Mouse (Mus musculus) adrenal gland, postnatal 14 days (tissue): Measurements from ENCODE around the gene Rabep1. TPM values are rescaled to one million over a fixed set of nuclear protein-coding genes. Genes with fewer than 3 reads are reported as not detected.

ENCODE experiments used
- DNase-seq: peaks from one replicate; pipeline ENCODE4 v3.0.0; 2021; ENCODE audit warnings: mixed read lengths
- total RNA-seq: library from RNA; stranded (reverse); gene quantifications from 2 replicates; pipeline ENCODE4 v1.2.3, GENCODE M21; 2021

Gene Rabep1
- total RNA-seq, 1 experiment from 2014 or later: 109 TPM

DNA sequence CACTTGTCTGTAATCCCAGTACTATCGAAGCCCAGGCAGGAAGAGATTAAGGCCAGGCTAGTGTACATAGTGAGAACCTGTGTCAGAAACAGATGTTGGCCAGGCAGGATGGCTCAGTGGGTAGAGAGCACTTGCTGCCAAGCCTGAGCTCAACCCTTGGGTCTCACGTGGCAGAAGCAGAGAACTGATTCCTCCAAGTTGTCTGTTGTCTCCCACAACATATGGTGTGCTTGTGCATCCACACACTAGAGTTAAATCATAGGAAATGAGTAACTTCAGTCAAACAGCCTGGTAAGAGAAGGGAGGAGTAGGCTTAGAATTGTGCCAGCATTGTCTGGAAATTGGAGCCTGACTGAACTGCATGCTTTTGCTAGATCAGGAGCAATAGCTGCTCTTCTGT lies 130.6 kb downstream of the Rabep1 start:
- no peak for DNase-seq

DNA sequence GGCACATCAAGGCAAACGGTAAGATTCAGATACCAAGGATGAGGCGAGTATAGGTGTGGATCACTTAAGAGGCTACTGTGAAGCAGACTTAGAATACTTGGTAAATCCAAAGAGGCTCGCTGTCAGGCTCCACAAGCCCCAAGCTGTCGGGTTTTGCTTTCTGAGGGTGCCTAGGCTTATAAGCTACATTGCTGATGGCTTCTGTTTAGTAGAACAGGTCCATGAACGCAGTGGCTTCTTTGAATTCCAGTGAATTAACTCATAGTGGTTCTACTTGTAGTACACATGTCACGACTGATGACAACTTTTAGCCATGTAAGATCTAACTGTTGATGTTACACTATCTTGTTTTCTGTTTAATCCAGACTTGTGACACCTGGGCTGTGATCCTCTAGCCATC lies 132.7 kb downstream of the Rabep1 start:
- no peak for DNase-seq

DNA sequence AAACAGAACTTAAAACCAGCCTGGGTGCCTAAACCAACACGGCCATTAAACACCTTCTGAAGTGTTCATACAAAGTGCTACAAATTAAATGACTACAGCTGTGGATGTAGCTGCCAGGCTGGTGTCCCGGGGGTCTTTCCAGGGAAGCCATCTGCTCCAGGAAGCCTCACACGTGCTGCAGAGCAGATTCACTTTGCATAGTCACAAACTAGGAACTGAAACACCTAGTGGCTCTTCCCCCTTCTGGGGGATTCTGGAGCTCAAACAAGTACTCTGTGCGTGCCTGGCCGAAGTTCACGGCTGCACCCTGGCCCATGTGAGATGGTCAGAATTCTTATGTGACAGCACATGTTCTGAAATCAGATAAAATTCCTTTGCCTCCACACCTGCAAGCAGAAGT lies 135.7 kb downstream of the Rabep1 start:
- no peak for DNase-seq

DNA sequence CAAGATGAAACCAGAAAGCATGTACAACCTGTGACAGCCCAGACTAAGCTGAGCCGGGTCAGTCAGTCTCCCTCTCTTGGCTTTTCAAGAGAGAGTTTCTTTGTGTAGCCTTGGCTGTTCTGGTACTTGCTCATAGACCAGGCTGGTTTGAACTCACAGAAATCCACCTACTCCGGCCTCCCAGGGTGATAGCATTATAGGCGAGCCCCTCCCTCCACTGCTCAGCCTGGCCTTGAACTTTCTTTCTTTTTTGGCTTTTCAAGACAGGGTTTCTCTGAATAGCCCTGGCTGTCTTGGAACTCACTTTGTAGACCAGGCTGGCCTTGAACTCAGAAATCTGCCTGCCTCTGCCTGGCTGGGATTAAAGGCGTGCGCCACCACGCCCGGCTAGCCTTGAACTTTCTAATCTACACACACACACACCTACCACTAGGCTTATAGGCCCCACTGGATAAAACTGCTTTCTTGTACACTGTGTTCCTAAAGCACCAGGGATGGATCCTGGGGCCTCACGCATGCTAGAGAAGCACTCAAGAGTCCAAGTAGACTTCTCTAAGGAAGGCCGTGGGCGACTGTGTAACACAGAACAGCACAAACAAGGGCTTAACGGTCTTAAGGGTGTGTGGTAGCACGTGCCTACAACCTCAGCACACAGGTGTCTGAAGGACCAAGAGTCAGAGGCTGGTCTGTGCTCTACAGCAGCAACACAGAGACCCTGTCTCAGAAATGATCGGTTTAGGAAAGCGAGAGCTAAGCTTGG lies 136.4 kb downstream of the Rabep1 start:
- DNase-seq: no peak

GRCm38 (mm10) chr11:70982030-70982429 lies 137.5 kb downstream of the Rabep1 start:
- DNase-seq: no peak

DNA sequence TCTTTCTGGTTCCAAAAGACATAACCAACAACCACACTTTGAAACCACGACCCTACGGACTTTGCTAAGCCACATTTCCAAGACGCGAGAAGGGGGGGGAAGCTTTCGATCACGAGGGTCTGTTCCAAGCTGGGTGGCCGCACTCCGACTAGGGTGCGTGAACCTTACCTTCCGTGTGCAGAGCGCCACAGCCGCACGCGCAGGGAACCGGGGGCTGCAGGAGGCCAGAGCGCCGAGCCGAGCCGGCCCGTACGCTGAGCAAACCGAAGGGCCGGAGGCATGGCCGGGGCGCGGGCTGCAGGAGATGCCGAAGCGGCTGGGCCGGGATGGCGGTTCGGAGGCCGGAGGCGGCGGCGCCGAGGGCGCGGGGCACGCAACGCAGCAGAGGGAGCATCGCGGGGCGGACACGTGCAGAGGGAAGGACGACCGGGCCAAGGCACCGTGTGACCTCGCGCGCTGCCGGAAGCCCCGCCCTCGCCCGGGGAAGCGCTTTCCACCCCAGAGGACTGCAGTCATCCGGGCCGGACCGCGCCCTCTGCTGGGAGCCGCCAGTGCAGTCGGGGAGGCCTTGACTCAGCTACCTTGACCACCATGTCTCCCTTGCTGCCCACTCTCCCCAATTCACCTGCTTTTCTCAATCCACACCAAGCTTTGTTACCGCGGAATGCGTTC lies 138.1 kb downstream of the Rabep1 start, which contains the start of gene C1qbp:
TSS of gene C1qbp (minus strand) at position 470 of the 672 bp plus-strand sequence.
- peak; percentile 99 for DNase-seq

Other genes with a start within 250 kb of the Rabep1 start
- gene 4930544D05Rik, start 228.9 kb upstream of the Rabep1 start, total RNA-seq: not detected in 2 replicates
- not detected in 2 replicates for gene Chrne, start 225.6 kb upstream of the Rabep1 start, total RNA-seq
- 0.49 and 0.56 TPM in 2 replicates for gene Gp1ba, start 205.7 kb upstream of the Rabep1 start, total RNA-seq
- gene Rnf167, start 197.5 kb upstream of the Rabep1 start, total RNA-seq: 69.6 and 88.5 TPM in 2 replicates
- 175 and 184 TPM in 2 replicates for gene Slc25a11, start 197.3 kb upstream of the Rabep1 start, total RNA-seq
- 807 and 918 TPM in 2 replicates for gene Pfn1, start 190.1 kb upstream of the Rabep1 start, total RNA-seq
- 14.9 and 21.4 TPM in 2 replicates for gene Eno3, start 187.6 kb upstream of the Rabep1 start, total RNA-seq
- 72.5 and 77.1 TPM in 2 replicates for gene Spag7, start 175.4 kb upstream of the Rabep1 start, total RNA-seq
- 38.8 and 41.8 TPM in 2 replicates for gene Camta2, start 156.7 kb upstream of the Rabep1 start, total RNA-seq
- 15.2 and 15.8 TPM in 2 replicates for gene Inca1, start 144.6 kb upstream of the Rabep1 start, total RNA-seq
- 154 and 159 TPM in 2 replicates for gene Kif1c, start 144.2 kb upstream of the Rabep1 start, total RNA-seq
- 8.7 and 10.3 TPM in 2 replicates for gene Zfp3, start 80.6 kb upstream of the Rabep1 start, total RNA-seq
- 0.41 and 1.2 TPM in 2 replicates for gene Scimp, start 32.2 kb upstream of the Rabep1 start, total RNA-seq
- gene Nup88, start 125.2 kb downstream of the Rabep1 start, total RNA-seq: 57.2 and 63.4 TPM in 2 replicates
- 24.9 and 30.9 TPM in 2 replicates for gene Rpain, start 125.4 kb downstream of the Rabep1 start, total RNA-seq
- gene C1qbp, start 138.2 kb downstream of the Rabep1 start, total RNA-seq: 234 and 249 TPM in 2 replicates
- 28.3 and 29.5 TPM in 2 replicates for gene Dhx33, start 159.7 kb downstream of the Rabep1 start, total RNA-seq
- 23.2 and 24.4 TPM in 2 replicates for gene Mis12, start 174.8 kb downstream of the Rabep1 start, total RNA-seq
- gene Derl2, start 175.1 kb downstream of the Rabep1 start, total RNA-seq: 56.0 and 60.2 TPM in 2 replicates
- gene 6330403K07Rik, start 188.7 kb downstream of the Rabep1 start, total RNA-seq: 9.3 and 10.1 TPM in 2 replicates